ENCODE assay signal across 14 mouse cellular contexts in the genomic region with DNA sequence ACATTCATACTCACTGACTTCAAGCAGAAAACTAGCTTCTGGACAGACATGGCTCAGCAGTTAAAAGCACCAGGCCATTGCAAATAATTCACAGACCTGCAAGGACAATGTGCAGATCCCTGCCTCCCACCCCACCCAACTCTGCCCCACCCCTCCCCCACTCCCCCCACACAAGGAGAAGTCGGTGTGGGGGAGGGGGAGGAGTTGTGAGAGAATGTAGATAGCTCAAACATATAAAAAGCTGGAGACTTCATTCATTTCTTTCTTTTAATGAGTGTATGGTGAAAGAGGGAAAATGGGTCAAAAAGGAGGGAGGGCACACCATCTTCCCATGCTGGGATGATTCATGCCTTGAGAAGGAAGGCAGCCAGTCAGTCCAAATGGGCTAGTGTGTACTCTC. TPM values are rescaled to one million over a fixed set of nuclear protein-coding genes. Genes with fewer than 3 reads are reported as not detected.
DNase-seq lines count a peak whose midpoint lies in the region; ATAC-seq and TF ChIP-seq lines count a peak whose summit lies in the region.
"Had no signal": no experiment of that assay in that cellular context is flagged by ENCODE, and none has a peak within 500 bp of the region (broad histone marks: within the 10 kb centered on the region; RNA-seq: fewer than 3 reads in every experiment).

No protein-coding gene starts in this region.

- H3K36me3 ChIP-seq in lung, postnatal 0 days (ENCODE audit: insufficient read depth, low read length), result no peaks in the 10 kb centered on the region
- no peaks in the 10 kb centered on the region for H3K36me3 ChIP-seq in midbrain, embryonic 13.5 days
- H3K36me3 ChIP-seq: heart, embryonic 13.5 days; liver, embryonic 15.5 days; midbrain, embryonic 12.5 days had no signal

- no peak overlapping the region for H3K4me2 ChIP-seq in lung, postnatal 0 days (replicated peaks; ENCODE audit: low read depth, low read length)
- no peak overlapping the region for H3K4me2 ChIP-seq in midbrain, embryonic 13.5 days (replicated peaks)
- H3K4me2 ChIP-seq: heart, embryonic 13.5 days; liver, embryonic 15.5 days; midbrain, embryonic 12.5 days had no signal

- ATAC-seq in CD4-positive, CD25-positive, alpha-beta regulatory T cell, adult 4 months, result no peak
- ATAC-seq in lung, postnatal 0 days, result no peak
- no peak for ATAC-seq in midbrain, embryonic 13.5 days
- ATAC-seq: intestine, embryonic 16.5 days had no signal

- H3K9ac ChIP-seq in lung, postnatal 0 days (replicated peaks; ENCODE audit: low read depth), result no peak overlapping the region
- H3K9ac ChIP-seq in midbrain, embryonic 13.5 days (replicated peaks), result no peak overlapping the region
- H3K9ac ChIP-seq: heart, embryonic 13.5 days; liver, embryonic 15.5 days; midbrain, embryonic 12.5 days had no signal

- TF ChIP-seq CTCF in lung, postnatal 0 days (IDR thresholded peaks at IDR 0.05), result no peak

- no peaks in the 10 kb centered on the region for H3K4me1 ChIP-seq in lung, postnatal 0 days (ENCODE audit: insufficient read depth, low read depth, low read length)
- 0 out of 2 replicates have a peak, but pooled peaks cover 3% of the 10 kb centered on the region for H3K4me1 ChIP-seq in midbrain, embryonic 13.5 days (replicated peaks)
- H3K4me1 ChIP-seq: heart, embryonic 13.5 days; liver, embryonic 15.5 days; midbrain, embryonic 12.5 days had no signal

- H3K27ac ChIP-seq in lung, postnatal 0 days (ENCODE audit: low read length), result no peak overlapping the region
- no peak overlapping the region for H3K27ac ChIP-seq in midbrain, embryonic 13.5 days
- H3K27ac ChIP-seq: gastrocnemius, adult 2 months; heart, embryonic 13.5 days; liver, embryonic 15.5 days; midbrain, embryonic 12.5 days had no signal

- no peaks in the 10 kb centered on the region for H3K27me3 ChIP-seq in lung, postnatal 0 days (replicated peaks; ENCODE audit: insufficient read depth, low read length)
- no peaks in the 10 kb centered on the region for H3K27me3 ChIP-seq in midbrain, embryonic 13.5 days
- H3K27me3 ChIP-seq: heart, embryonic 13.5 days; liver, embryonic 15.5 days; midbrain, embryonic 12.5 days had no signal

- H3K4me3 ChIP-seq in lung, postnatal 0 days (ENCODE audit: low read depth, low read length), result no peak overlapping the region
- no peak overlapping the region for H3K4me3 ChIP-seq in midbrain, embryonic 13.5 days (replicated peaks)
- H3K4me3 ChIP-seq: gastrocnemius, adult 2 months; heart, embryonic 13.5 days; liver, embryonic 15.5 days; midbrain, embryonic 12.5 days had no signal

- WGBS in lung, postnatal 0 days, result 56% methylated on average over 1 of the region's 1 CpGs
- WGBS in midbrain, embryonic 13.5 days, result 64% methylated on average over 1 of the region's 1 CpGs

- DNase-seq in CD4-positive, CD25-positive, alpha-beta regulatory T cell, adult 2 months (ENCODE audit: low read depth, low spot score), result peak; percentile 43
- peak; percentile 52 for DNase-seq in lung, postnatal 0 days (ENCODE audit: low spot score)
- DNase-seq in lung, postnatal 25 days (ENCODE audit: low spot score), result no peak
- peak; percentile 38 for DNase-seq in embryo, embryonic 10.5 days (ENCODE audit: low spot score)
- DNase-seq in skeletal muscle tissue, adult 2 months (ENCODE audit: low read depth, low spot score), result peak; percentile 39
- DNase-seq in layer of hippocampus, adult 9-11 months, result no peak
- DNase-seq: cerebellum, adult 8-10 months; gastrocnemius, adult 2 months had no signal

- H3K9me3 ChIP-seq in lung, postnatal 0 days (ENCODE audit: low read length), result no peaks in the 10 kb centered on the region
- H3K9me3 ChIP-seq in midbrain, embryonic 13.5 days, result no peaks in the 10 kb centered on the region
- H3K9me3 ChIP-seq: heart, embryonic 13.5 days; liver, embryonic 15.5 days; midbrain, embryonic 12.5 days had no signal

- TF ChIP-seq EP300 in lung, postnatal 0 days (IDR thresholded peaks at IDR 0.05), result no peak

RNA-seq across cellular contexts. Expression of a gene that starts 34.5 kb away (rescaled TPM):
- 100 to 1,000 TPM in 1 of 2 experiments, 10 to 100 TPM in 1; 91.3 to 105 TPM for polyA plus RNA-seq in CD4-positive, CD25-positive, alpha-beta regulatory T cell, adult 4 months (2017; shearing (Covaris generic))
- polyA plus RNA-seq in lung, postnatal 0 days (2015; fragmentation: Nextera tagmentation; extraction: Ambion mirVana), result 5.3 and 5.5 TPM in 2 replicates
- polyA plus RNA-seq in midbrain, embryonic 13.5 days (2015; fragmentation: Nextera tagmentation; extraction: Ambion mirVana), result 1.0 TPM in 2 replicates

Comparison
In these comparisons a context has a peak if more than half of its experiments do, and no peak if none do; other contexts are left out.
1. DNase-seq: peak in CD4-positive, CD25-positive, alpha-beta regulatory T cell, adult 2 months (single experiment), lung, postnatal 0 days (single experiment), embryo, embryonic 10.5 days (single experiment) and skeletal muscle tissue, adult 2 months (single experiment); none in lung, postnatal 25 days (single experiment) and layer of hippocampus, adult 9-11 months (single experiment).
2. RNA of a gene that starts 34.5 kb away (polyA plus RNA-seq): 91.3 to 105 TPM in CD4-positive, CD25-positive, alpha-beta regulatory T cell, adult 4 months; 5.3 to 5.5 TPM in lung, postnatal 0 days and 1.0 TPM in midbrain, embryonic 13.5 days; every median in the first group is over 10 times any median in the second.